Mouse (Mus musculus): ENCODE measurements around the gene Gm10840. TPM values are rescaled to one million over a fixed set of nuclear protein-coding genes. Genes with fewer than 3 reads are reported as not detected.
A peak's percentile ranks its signal among the peaks of the same experiment; 100 is the strongest.

Gm10840 gene
- polyA plus RNA-seq, 1 experiment, result not detected

DNA sequence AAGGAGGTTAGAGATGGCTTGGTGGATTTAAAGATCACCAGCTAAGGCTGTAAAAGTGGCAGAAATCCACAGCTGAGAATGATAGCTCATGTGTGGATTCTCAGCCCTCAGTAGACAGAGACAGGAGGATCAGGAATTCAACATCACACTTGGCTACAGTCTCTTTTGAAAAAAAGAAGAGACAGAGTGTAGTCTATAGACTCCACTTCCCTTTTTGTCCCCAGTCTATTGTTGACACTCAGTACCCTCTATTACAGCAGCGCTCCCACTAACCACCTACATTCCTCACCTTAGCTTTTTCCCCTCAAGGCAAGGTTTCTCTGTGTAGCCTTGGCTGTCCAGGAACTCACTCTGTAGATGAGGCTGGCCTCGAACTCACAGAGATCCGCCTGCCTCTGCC lies 31.1 kb downstream of the Gm10840 start:
- 96% methylated on average over 3 of the region's 3 CpGs for WGBS
- no peaks in the 10 kb centered on the region for H3K27me3 ChIP-seq (replicated peaks; ENCODE audit: control insufficient read depth, insufficient read depth, low read length)
- TF ChIP-seq CTCF (conservative IDR thresholded peaks at IDR 0.05; ENCODE audit: insufficient read depth, insufficient read length, low read depth, low read length) (no peak), POLR2A (IDR thresholded peaks at IDR 0.05; ENCODE audit: low read depth, low read length) (no peak)
- H3K36me3 ChIP-seq (ENCODE audit: control insufficient read depth, insufficient read depth, low read length), result no peaks in the 10 kb centered on the region
- H3K4me1 ChIP-seq (ENCODE audit: control insufficient read depth, insufficient read depth, low read length), result peaks cover 5% of the 10 kb centered on the region; the same call in 1 of the 2 replicates
- DNase-seq, result no peak
- no peak overlapping the region for H3K4me3 ChIP-seq (ENCODE audit: insufficient read depth, low read depth, low read length)
- H3K27ac ChIP-seq (ENCODE audit: insufficient read depth, low read depth, low read length), result no peak overlapping the region

- Histone ChIP-seq H3K4me1 (ENCODE audit: control insufficient read depth, insufficient read depth, low read length) (peaks cover 5% of the 10 kb centered on the region; the same call in 1 of the 2 replicates), H3K4me3 (ENCODE audit: insufficient read depth, low read depth, low read length) (no peak overlapping the region), H3K27me3 (replicated peaks; ENCODE audit: control insufficient read depth, insufficient read depth, low read length) (no peaks in the 10 kb centered on the region), H3K36me3 (ENCODE audit: control insufficient read depth, insufficient read depth, low read length) (no peaks in the 10 kb centered on the region), H3K27ac (ENCODE audit: insufficient read depth, low read depth, low read length) (no peak overlapping the region)
- DNase-seq, result no peak
- no peak for TF ChIP-seq CTCF (conservative IDR thresholded peaks at IDR 0.05; ENCODE audit: insufficient read depth, insufficient read length, low read depth, low read length)
- TF ChIP-seq POLR2A (IDR thresholded peaks at IDR 0.05; ENCODE audit: low read depth, low read length), result no peak
- WGBS, result 42% methylated on average over 5 of the region's 5 CpGs
Observed at GRCm38 (mm10) chr11:106192241-106192640, 31.6 kb downstream of the Gm10840 start.

DNA sequence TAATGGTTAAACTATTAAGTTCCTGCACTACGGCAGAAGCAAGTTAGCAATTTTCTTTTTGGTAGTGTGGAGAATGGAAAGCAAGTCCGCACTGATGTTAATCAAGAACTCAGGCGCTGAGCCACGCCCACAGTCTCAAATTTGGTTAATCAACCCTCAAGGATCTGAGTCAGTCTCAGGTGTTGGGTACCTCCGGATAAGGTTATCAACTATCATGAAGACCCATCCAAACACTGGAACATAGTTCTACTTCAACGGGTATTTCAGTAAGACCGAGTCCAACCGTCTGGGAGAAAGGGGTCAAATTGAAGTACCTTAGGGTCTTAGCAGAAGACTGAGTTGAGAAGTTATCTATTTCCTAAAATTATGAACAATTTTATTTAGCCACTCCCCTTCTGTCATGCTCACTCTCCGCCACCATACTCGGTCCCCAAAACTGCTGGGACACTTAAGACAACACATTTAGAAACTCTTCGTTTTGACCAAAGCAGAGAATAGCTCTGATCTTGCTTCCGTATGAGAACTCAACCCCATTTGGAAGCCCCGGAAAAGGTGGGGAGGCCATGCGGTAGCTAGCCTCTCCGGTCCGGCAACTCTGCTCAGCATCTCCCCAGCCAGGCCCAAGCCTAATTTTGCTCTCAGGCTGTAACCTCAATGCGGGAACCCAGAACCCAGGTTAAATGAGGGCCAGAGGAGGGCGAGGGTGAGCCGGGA lies 32.2 kb downstream of the Gm10840 start:
- TF ChIP-seq POLR2A (IDR thresholded peaks at IDR 0.05; ENCODE audit: low read depth, low read length), result no peak
- no peak for TF ChIP-seq CTCF (conservative IDR thresholded peaks at IDR 0.05; ENCODE audit: insufficient read depth, insufficient read length, low read depth, low read length)
- peak; percentile 62 for DNase-seq
- no peaks in the 10 kb centered on the region for H3K36me3 ChIP-seq (ENCODE audit: control insufficient read depth, insufficient read depth, low read length)
- no peaks in the 10 kb centered on the region for H3K27me3 ChIP-seq (replicated peaks; ENCODE audit: control insufficient read depth, insufficient read depth, low read length)
- peak overlapping the region; percentile 57 for H3K27ac ChIP-seq (ENCODE audit: insufficient read depth, low read depth, low read length)
- peak overlapping the region; percentile 64 for H3K4me3 ChIP-seq (ENCODE audit: insufficient read depth, low read depth, low read length)
- WGBS, result 5% methylated on average over 19 of the region's 19 CpGs
- H3K4me1 ChIP-seq (ENCODE audit: control insufficient read depth, insufficient read depth, low read length), result peaks cover 5% of the 10 kb centered on the region; the same call in 1 of the 2 replicates

- Histone ChIP-seq H3K36me3 (ENCODE audit: control insufficient read depth, insufficient read depth, low read length) (no peaks in the 10 kb centered on the region), H3K4me1 (ENCODE audit: control insufficient read depth, insufficient read depth, low read length) (peaks cover 5% of the 10 kb centered on the region; the same call in 1 of the 2 replicates), H3K27me3 (replicated peaks; ENCODE audit: control insufficient read depth, insufficient read depth, low read length) (no peaks in the 10 kb centered on the region), H3K4me3 (ENCODE audit: insufficient read depth, low read depth, low read length) (peak overlapping the region; percentile 64), H3K27ac (ENCODE audit: insufficient read depth, low read depth, low read length) (peak overlapping the region; percentile 67)
- WGBS, result under 1% methylated on average over 44 of the region's 44 CpGs
- DNase-seq, result peak; percentile 98
- TF ChIP-seq POLR2A (IDR thresholded peaks at IDR 0.05; ENCODE audit: low read depth, low read length) (peak; percentile 86), CTCF (conservative IDR thresholded peaks at IDR 0.05; ENCODE audit: insufficient read depth, insufficient read length, low read depth, low read length) (0 out of 2 replicates have a peak, but pooled peaks have one; percentile 1)
Observed at GRCm38 (mm10) chr11:106193371-106194154, 32.9 kb downstream of the Gm10840 start.

- WGBS, result 24% methylated on average over 3 of the region's 3 CpGs
- no peak for TF ChIP-seq POLR2A (IDR thresholded peaks at IDR 0.05; ENCODE audit: low read depth, low read length)
- no peak for TF ChIP-seq CTCF (conservative IDR thresholded peaks at IDR 0.05; ENCODE audit: insufficient read depth, insufficient read length, low read depth, low read length)
- Histone ChIP-seq H3K4me3 (ENCODE audit: insufficient read depth, low read depth, low read length) (peak overlapping the region; percentile 61), H3K36me3 (ENCODE audit: control insufficient read depth, insufficient read depth, low read length) (no peaks in the 10 kb centered on the region), H3K4me1 (ENCODE audit: control insufficient read depth, insufficient read depth, low read length) (peaks cover 5% of the 10 kb centered on the region; the same call in 1 of the 2 replicates), H3K27me3 (replicated peaks; ENCODE audit: control insufficient read depth, insufficient read depth, low read length) (no peaks in the 10 kb centered on the region), H3K27ac (ENCODE audit: insufficient read depth, low read depth, low read length) (peak overlapping the region; percentile 67)
- DNase-seq, result no peak
Observed at GRCm38 (mm10) chr11:106194155-106194541, 33.5 kb downstream of the Gm10840 start.

DNA sequence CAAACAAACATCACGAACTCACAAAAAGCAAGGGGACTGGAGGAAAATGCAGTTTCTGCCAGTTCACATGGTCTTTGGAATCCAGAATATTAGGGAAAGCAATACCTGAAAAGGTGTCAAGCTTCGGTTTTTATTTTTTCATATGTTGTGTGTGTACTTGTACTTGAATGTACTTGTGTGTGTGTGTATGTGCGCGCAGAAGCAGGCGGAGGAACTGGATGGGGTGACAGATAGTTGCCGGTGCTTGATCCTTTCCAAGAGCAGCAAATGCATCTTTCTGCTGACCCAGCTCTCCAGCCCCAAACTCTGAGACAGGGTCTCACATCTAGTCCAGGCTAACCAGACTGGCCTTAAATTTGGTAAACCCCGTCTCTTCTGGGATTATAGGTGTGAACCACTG lies 34.2 kb downstream of the Gm10840 start:
- 91% methylated on average over 7 of the region's 7 CpGs for WGBS
- TF ChIP-seq POLR2A (IDR thresholded peaks at IDR 0.05; ENCODE audit: low read depth, low read length) (no peak), CTCF (conservative IDR thresholded peaks at IDR 0.05; ENCODE audit: insufficient read depth, insufficient read length, low read depth, low read length) (no peak)
- no peak overlapping the region for H3K27ac ChIP-seq (ENCODE audit: insufficient read depth, low read depth, low read length)

GRCm38 (mm10) chr11:106195341-106195740 lies 34.7 kb downstream of the Gm10840 start:
- TF ChIP-seq POLR2A (IDR thresholded peaks at IDR 0.05; ENCODE audit: low read depth, low read length), result no peak
- no peak for TF ChIP-seq CTCF (conservative IDR thresholded peaks at IDR 0.05; ENCODE audit: insufficient read depth, insufficient read length, low read depth, low read length)
- Histone ChIP-seq H3K27me3 (replicated peaks; ENCODE audit: control insufficient read depth, insufficient read depth, low read length) (no peaks in the 10 kb centered on the region), H3K4me1 (ENCODE audit: control insufficient read depth, insufficient read depth, low read length) (peaks cover 5% of the 10 kb centered on the region; the same call in 1 of the 2 replicates), H3K36me3 (ENCODE audit: control insufficient read depth, insufficient read depth, low read length) (no peaks in the 10 kb centered on the region), H3K4me3 (ENCODE audit: insufficient read depth, low read depth, low read length) (no peak overlapping the region), H3K27ac (ENCODE audit: insufficient read depth, low read depth, low read length) (no peak overlapping the region)
- no peak for DNase-seq

More for the DNA sequence above, 34.2 kb downstream of the Gm10840 start:
- no peak for DNase-seq
- H3K27me3 ChIP-seq (replicated peaks; ENCODE audit: control insufficient read depth, insufficient read depth, low read length), result no peaks in the 10 kb centered on the region
- peaks cover 5% of the 10 kb centered on the region; the same call in 1 of the 2 replicates for H3K4me1 ChIP-seq (ENCODE audit: control insufficient read depth, insufficient read depth, low read length)
- H3K36me3 ChIP-seq (ENCODE audit: control insufficient read depth, insufficient read depth, low read length), result no peaks in the 10 kb centered on the region
- no peak overlapping the region for H3K4me3 ChIP-seq (ENCODE audit: insufficient read depth, low read depth, low read length)
